Mouse (Mus musculus): Measurements from ENCODE around the gene Tinf2.

Tinf2 gene

GRCm38 (mm10) chr14:55706051-55706600, 24.5 kb upstream of the Tinf2 start:
- DNase-seq (ENCODE audit: low spot score): no peak

- no peak for DNase-seq (ENCODE audit: low spot score)
Measured at GRCm38 (mm10) chr14:55702761-55703160, 21.1 kb upstream of the Tinf2 start.

GRCm38 (mm10) chr14:55701131-55701530, 19.5 kb upstream of the Tinf2 start:
- DNase-seq (ENCODE audit: low spot score): no peak

GRCm38 (mm10) chr14:55697226-55697625, 15.6 kb upstream of the Tinf2 start:
- no peak for DNase-seq (ENCODE audit: low spot score)

GRCm38 (mm10) chr14:55689433-55689832, 7.8 kb upstream of the Tinf2 start:
- no peak for DNase-seq (ENCODE audit: low spot score)

GRCm38 (mm10) chr14:55682118-55682493, 486 bp upstream of the Tinf2 start:
- no peak for DNase-seq (ENCODE audit: low spot score)

- DNase-seq (ENCODE audit: low spot score): no peak
Measured at GRCm38 (mm10) chr14:55677615-55678014, 4.0 kb downstream of the Tinf2 start.

- no peak for DNase-seq (ENCODE audit: low spot score)
Measured at GRCm38 (mm10) chr14:55672741-55673060, 8.9 kb downstream of the Tinf2 start.

GRCm38 (mm10) chr14:55671833-55672740, 9.5 kb downstream of the Tinf2 start, which contains the start of the genes Gmpr2 and Nedd8:
TSS of gene Gmpr2 (plus strand) at chr14:55671941.
TSS of gene Nedd8 (minus strand) at chr14:55672124.
- peak; percentile 92 for DNase-seq (ENCODE audit: low spot score)

- peak; percentile 33 for DNase-seq (ENCODE audit: low spot score)
Measured at GRCm38 (mm10) chr14:55671486-55671832, 10.2 kb downstream of the Tinf2 start.

- DNase-seq (ENCODE audit: low spot score): no peak
Measured at GRCm38 (mm10) chr14:55660636-55661035, 21.0 kb downstream of the Tinf2 start.

GRCm38 (mm10) chr14:55659960-55660573, 21.6 kb downstream of the Tinf2 start, which contains the start of gene Mdp1:
TSS of gene Mdp1 (minus strand) at chr14:55660508.
- peak; percentile 64 for DNase-seq (ENCODE audit: low spot score)

GRCm38 (mm10) chr14:55658011-55658410, 23.6 kb downstream of the Tinf2 start:
- no peak for DNase-seq (ENCODE audit: low spot score)

- no peak for DNase-seq (ENCODE audit: low spot score)
Measured at GRCm38 (mm10) chr14:55656935-55657334, 24.7 kb downstream of the Tinf2 start.

GRCm38 (mm10) chr14:55651528-55651927, 30.1 kb downstream of the Tinf2 start:
- no peak for DNase-seq (ENCODE audit: low spot score)

- no peak for DNase-seq (ENCODE audit: low spot score)
Measured at GRCm38 (mm10) chr14:55649884-55650283, 31.7 kb downstream of the Tinf2 start, which contains the start of gene Tssk4. TSS of gene Tssk4 (plus strand) at chr14:55650184.

- DNase-seq (ENCODE audit: low spot score): no peak
Measured at GRCm38 (mm10) chr14:55644261-55644888, 37.2 kb downstream of the Tinf2 start.

GRCm38 (mm10) chr14:55643060-55643907, 38.3 kb downstream of the Tinf2 start, which contains the start of gene Tm9sf1:
TSS of gene Tm9sf1 (minus strand) at chr14:55643806.
- peak; percentile 69 for DNase-seq (ENCODE audit: low spot score)

GRCm38 (mm10) chr14:55642679-55643059, 39.0 kb downstream of the Tinf2 start:
- no peak for DNase-seq (ENCODE audit: low spot score)

- no peak for DNase-seq (ENCODE audit: low spot score)
Measured at GRCm38 (mm10) chr14:55641291-55641690, 40.3 kb downstream of the Tinf2 start.

- DNase-seq (ENCODE audit: low spot score): no peak
Measured at GRCm38 (mm10) chr14:55640816-55641215, 40.8 kb downstream of the Tinf2 start.

GRCm38 (mm10) chr14:55637795-55638194, 43.8 kb downstream of the Tinf2 start, which contains the start of gene Gm49378:
TSS of gene Gm49378 (minus strand) at chr14:55637895.
- DNase-seq (ENCODE audit: low spot score): no peak

All from left cerebral cortex, adult 11 months (tissue).